Mouse (Mus musculus): Measurements from ENCODE around the gene Rhob. TPM values are rescaled to one million over a fixed set of nuclear protein-coding genes. Genes with fewer than 3 reads are reported as not detected.
"Not testable (repeated sequence)": the region's sequence is repeated elsewhere in the genome, so short reads cannot be mapped to it uniquely, and the experiment has no call there.

Rhob gene
- total and polyA plus RNA-seq, 2 experiments from 2014 or later = 74.1 to 329 TPM

DNA sequence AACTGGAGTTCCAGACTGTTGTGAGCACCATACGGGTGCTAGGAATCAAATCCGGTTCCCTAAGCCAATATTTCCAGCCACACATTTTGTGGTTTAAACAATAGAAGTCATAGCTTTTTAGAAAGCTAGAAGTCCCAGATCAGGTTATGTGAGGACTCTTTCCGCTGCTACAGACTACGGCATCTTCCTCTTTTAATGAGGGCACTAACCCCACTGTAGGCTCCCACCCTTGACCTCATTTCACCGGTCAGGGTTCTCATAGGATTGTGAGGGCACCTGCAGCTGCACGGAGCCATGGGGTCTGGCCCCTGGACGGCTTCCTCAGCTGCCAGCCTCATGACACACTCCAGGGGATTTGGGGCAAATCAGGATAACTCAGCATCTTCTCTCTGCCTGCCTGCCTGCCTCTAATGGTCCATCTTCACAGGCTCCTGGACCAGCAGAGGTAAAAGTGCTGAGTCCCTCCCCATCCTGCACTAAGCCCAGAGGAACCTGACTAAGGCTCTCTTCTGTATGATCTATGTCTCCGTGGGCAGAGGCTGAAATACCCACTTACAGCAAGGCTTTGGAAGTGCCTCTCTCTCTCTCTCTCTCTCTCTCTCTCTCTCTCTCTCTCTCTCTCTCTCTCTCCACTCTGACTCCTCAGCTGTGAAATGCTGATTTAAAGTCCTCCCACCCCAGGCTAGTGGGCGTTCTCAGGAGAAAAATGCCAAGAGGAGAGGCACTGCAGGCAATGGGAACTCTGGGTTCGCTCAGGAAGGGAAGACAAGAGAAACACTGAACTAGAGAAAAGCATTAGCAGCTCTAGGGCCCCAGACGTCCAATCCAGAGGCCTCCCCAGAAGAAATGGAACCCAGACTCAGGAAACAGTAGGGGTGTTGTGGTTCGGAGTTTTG is 32.5 kb downstream of the Rhob start:
- H3K9ac ChIP-seq (replicated peaks; ENCODE audit: low read length, poor library complexity, severe bottlenecking) = no peak overlapping the region
- no peaks in the 10 kb centered on the region for H3K27me3 ChIP-seq (ENCODE audit: insufficient read depth, low read length)
- H3K9me3 ChIP-seq (ENCODE audit: low read length) = no peaks in the 10 kb centered on the region
- WGBS = 61% methylated on average over 12 of the region's 12 CpGs
- no peak overlapping the region for H3K4me3 ChIP-seq (ENCODE audit: low read depth, low read length)
- DNase-seq (ENCODE audit: low spot score) = no peak
- no peaks in the 10 kb centered on the region for H3K4me1 ChIP-seq (ENCODE audit: insufficient read depth, low read length)
- no peaks in the 10 kb centered on the region for H3K36me3 ChIP-seq (ENCODE audit: insufficient read depth, low read length)
- no peak for TF ChIP-seq CTCF (IDR thresholded peaks at IDR 0.05)
- no peak overlapping the region for H3K4me2 ChIP-seq (ENCODE audit: low read depth, low read length, poor library complexity, severe bottlenecking)
- H3K27ac ChIP-seq (ENCODE audit: low read depth, low read length) = no peak overlapping the region
- ATAC-seq (ENCODE audit: low FRiP score) = no peak

DNA sequence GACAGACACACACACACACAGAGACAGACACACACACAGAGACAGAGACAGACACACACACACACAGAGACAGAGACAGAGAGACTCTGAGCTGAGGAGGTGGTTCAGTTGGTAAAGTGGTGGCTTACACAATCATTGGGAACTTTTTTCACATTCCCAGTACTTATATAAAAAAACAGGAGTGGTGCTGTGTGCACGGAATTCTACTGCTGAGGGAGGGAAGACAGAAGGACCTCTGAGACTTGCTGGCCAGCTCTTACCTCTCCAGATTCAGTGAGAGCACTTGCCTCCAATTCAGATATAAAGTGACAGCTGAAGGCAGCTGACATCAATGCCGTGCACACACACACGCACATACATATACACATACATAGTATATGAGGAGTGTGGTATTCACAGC is 34.1 kb downstream of the Rhob start:
- Histone ChIP-seq H3K27me3 (ENCODE audit: insufficient read depth, low read length) (no peaks in the 10 kb centered on the region), H3K4me3 (ENCODE audit: low read depth, low read length) (no peak overlapping the region), H3K4me2 (ENCODE audit: low read depth, low read length, poor library complexity, severe bottlenecking) (no peak overlapping the region), H3K27ac (ENCODE audit: low read depth, low read length) (no peak overlapping the region), H3K36me3 (ENCODE audit: insufficient read depth, low read length) (no peaks in the 10 kb centered on the region), H3K9ac (replicated peaks; ENCODE audit: low read length, poor library complexity, severe bottlenecking) (no peak overlapping the region), H3K9me3 (ENCODE audit: low read length) (no peaks in the 10 kb centered on the region), H3K4me1 (ENCODE audit: insufficient read depth, low read length) (no peaks in the 10 kb centered on the region)
- ATAC-seq (ENCODE audit: low FRiP score) (no peak), DNase-seq (ENCODE audit: low spot score) (no peak)
- no peak for TF ChIP-seq CTCF (IDR thresholded peaks at IDR 0.05)
- 83% methylated on average over 3 of the region's 3 CpGs for WGBS

DNA sequence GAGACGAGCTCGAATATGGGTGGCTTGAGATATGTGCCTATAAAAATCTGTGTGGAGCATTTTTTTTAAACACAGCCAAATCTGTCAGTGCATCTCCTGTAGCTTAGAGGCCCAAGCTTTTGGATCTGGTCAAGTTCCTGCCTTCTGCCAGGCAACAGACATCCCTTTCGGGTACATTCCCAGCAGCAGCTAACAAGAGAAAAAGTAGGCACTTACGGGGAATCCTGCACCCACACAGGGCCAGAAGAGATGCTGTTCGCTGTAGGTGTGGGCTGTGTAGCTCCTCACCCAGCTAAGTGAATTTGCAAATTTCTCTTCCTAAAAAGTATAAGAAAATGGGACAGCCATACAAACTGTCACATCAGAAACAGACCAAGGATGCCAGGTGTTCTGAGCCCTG is 34.8 kb downstream of the Rhob start:
- Histone ChIP-seq H3K27me3 (ENCODE audit: insufficient read depth, low read length) (no peaks in the 10 kb centered on the region), H3K36me3 (ENCODE audit: insufficient read depth, low read length) (no peaks in the 10 kb centered on the region), H3K4me2 (ENCODE audit: low read depth, low read length, poor library complexity, severe bottlenecking) (no peak overlapping the region), H3K9me3 (ENCODE audit: low read length) (no peaks in the 10 kb centered on the region), H3K4me3 (ENCODE audit: low read depth, low read length) (no peak overlapping the region), H3K27ac (ENCODE audit: low read depth, low read length) (no peak overlapping the region), H3K9ac (replicated peaks; ENCODE audit: low read length, poor library complexity, severe bottlenecking) (no peak overlapping the region), H3K4me1 (ENCODE audit: insufficient read depth, low read length) (no peaks in the 10 kb centered on the region)
- no peak for TF ChIP-seq CTCF (IDR thresholded peaks at IDR 0.05)
- 87% methylated on average over 5 of the region's 5 CpGs for WGBS
- no peak for ATAC-seq (ENCODE audit: low FRiP score)
- DNase-seq (ENCODE audit: low spot score) = no peak

DNA sequence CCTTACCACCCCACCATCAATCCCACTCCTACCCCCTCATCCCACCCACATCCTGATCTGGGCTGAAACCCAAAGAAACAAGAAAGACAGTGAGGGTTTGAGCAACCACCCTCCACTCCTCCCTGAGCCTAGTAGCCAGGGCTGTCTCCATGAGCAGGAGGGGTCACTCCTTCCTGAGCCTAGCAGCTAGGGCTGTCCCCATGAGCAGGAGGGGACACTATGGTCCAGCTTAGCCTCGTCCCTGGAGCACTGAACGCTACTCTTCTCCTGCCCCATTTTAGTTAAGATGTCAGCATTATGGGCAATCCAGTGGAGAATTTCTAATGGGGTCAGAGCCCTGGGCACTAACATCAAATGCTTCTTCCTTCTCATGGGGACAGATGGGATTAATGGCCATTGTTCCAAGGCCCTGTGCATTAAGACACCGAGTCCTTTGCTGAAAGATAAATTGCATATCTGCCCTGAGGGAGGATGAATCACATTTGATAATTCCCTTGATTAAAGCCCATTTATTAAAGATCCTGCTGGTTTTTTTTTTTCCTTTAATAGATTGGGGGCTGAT is 36.1 kb downstream of the Rhob start:
- no peak for ATAC-seq (ENCODE audit: low FRiP score)

DNA sequence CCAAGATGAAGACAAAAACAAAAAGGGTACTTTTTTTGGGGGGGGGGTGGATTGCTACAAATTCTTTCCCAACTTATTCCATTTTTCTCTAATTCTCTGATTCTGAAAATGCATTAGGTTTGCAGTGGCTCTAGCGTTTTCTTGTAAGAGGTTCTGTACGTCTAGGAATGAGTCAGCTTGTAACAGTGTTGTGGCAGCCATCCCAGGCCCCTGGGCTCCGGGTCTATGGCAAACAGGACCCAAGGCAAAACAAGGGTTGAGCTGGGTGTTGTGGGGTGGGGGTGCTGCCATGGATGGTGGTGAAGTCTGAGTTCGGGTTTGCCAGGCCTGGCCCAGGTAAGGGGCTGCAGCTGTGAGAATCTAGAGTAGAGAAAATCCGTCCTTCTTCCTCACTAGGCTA is 37.3 kb downstream of the Rhob start:
- 87% methylated on average over 5 of the region's 5 CpGs for WGBS
- no peak for ATAC-seq (ENCODE audit: low FRiP score)
- Histone ChIP-seq H3K27ac (ENCODE audit: low read depth, low read length) (no peak overlapping the region), H3K27me3 (ENCODE audit: insufficient read depth, low read length) (no peaks in the 10 kb centered on the region), H3K9ac (replicated peaks; ENCODE audit: low read length, poor library complexity, severe bottlenecking) (no peak overlapping the region), H3K4me2 (ENCODE audit: low read depth, low read length, poor library complexity, severe bottlenecking) (no peak overlapping the region), H3K4me1 (ENCODE audit: insufficient read depth, low read length) (no peaks in the 10 kb centered on the region), H3K9me3 (ENCODE audit: low read length) (no peaks in the 10 kb centered on the region), H3K4me3 (ENCODE audit: low read depth, low read length) (no peak overlapping the region), H3K36me3 (ENCODE audit: insufficient read depth, low read length) (no peaks in the 10 kb centered on the region)
- DNase-seq (ENCODE audit: low spot score) = no peak
- no peak for TF ChIP-seq CTCF (IDR thresholded peaks at IDR 0.05)

More for the DNA sequence above, 36.1 kb downstream of the Rhob start:
- Histone ChIP-seq H3K4me3 (ENCODE audit: low read depth, low read length) (no peak overlapping the region), H3K9ac (replicated peaks; ENCODE audit: low read length, poor library complexity, severe bottlenecking) (no peak overlapping the region), H3K9me3 (ENCODE audit: low read length) (no peaks in the 10 kb centered on the region), H3K27ac (ENCODE audit: low read depth, low read length) (no peak overlapping the region), H3K36me3 (ENCODE audit: insufficient read depth, low read length) (no peaks in the 10 kb centered on the region), H3K27me3 (ENCODE audit: insufficient read depth, low read length) (no peaks in the 10 kb centered on the region), H3K4me2 (ENCODE audit: low read depth, low read length, poor library complexity, severe bottlenecking) (no peak overlapping the region), H3K4me1 (ENCODE audit: insufficient read depth, low read length) (no peaks in the 10 kb centered on the region)
- WGBS = 12% methylated on average over 3 of the region's 3 CpGs
- no peak for TF ChIP-seq CTCF (IDR thresholded peaks at IDR 0.05)
- DNase-seq (ENCODE audit: low spot score) = no peak

DNA sequence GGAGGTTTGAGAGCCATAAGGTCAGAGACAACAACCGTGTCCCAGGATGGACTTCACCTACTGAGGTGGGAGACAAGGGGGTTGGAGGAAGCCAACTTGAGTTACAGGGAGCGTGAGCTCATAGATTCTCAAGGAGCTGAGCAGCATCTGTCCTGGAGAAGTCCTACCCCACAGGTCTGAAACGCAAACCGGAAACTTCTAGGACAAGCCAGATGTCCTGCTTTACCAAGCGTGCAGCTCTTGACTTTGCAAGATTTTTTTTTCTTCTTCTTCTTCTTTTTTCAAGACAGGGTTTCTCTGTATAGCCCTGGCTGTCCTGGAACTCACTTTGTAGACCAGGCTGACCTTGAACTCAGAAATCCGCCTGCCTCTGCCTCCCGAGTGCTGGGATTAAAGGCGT is 38.2 kb downstream of the Rhob start:
- H3K4me3 ChIP-seq (ENCODE audit: low read depth, low read length); H3K4me2 ChIP-seq (ENCODE audit: low read depth, low read length, poor library complexity, severe bottlenecking); ATAC-seq (ENCODE audit: low FRiP score); H3K9me3 ChIP-seq (ENCODE audit: low read length); H3K4me1 ChIP-seq (ENCODE audit: insufficient read depth, low read length); DNase-seq (ENCODE audit: low spot score); H3K27ac ChIP-seq (ENCODE audit: low read depth, low read length); H3K9ac ChIP-seq (replicated peaks; ENCODE audit: low read length, poor library complexity, severe bottlenecking); H3K36me3 ChIP-seq (ENCODE audit: insufficient read depth, low read length); H3K27me3 ChIP-seq (ENCODE audit: insufficient read depth, low read length): not testable (repeated sequence)
- 95% methylated on average over 8 of the region's 8 CpGs for WGBS
